Mouse (Mus musculus): Measurements from ENCODE around the gene A230072I06Rik. TPM values are rescaled to one million over a fixed set of nuclear protein-coding genes. Genes with fewer than 3 reads are reported as not detected.

The A230072I06Rik gene
- not detected in 2 replicates for polyA plus RNA-seq (2015; fragmentation: Nextera tagmentation; extraction: Ambion mirVana)

DNA sequence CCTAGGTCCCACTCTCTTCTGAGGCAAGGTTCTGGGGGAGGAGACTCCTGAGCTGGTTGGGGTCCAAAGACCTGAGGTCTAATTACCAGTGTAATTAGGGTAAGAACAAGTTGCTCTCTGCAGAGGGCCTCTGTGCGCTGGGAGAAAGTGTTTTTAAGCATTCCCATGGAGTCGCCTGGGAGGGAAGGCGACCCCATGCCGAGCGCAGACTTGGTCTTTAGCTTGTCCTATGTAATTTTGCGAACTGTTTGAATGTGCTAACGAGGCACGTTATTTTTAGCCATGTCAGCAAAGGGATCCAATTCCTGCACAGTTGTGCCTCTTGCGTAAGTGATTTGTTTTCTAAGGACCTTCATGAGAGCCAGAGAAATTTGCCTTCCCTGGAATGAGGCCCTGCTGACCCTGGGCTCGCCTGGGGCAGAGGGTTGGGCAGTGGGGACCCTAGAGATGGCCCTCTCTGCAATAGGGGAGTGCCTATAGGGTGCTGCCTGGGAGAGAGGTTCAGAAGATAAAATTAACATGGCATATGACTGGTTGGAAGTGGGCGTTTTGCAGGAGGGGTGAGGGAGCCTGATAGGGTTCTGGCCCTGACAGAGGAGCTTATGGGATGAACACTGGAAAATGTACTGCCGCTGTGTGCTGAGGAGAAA, at the start of gene A230072I06Rik:
A230072I06Rik (plus strand) TSS at position 157 of the 650 bp plus-strand sequence.

Other genes starting within 250 kb of the A230072I06Rik start
- not detected in 2 replicates for gene Sox1, start 116.5 kb downstream of the A230072I06Rik start, polyA plus RNA-seq (2015; fragmentation: Nextera tagmentation; extraction: Ambion mirVana)